Mouse (Mus musculus): ENCODE measurements around the gene Trim7.

DNA sequence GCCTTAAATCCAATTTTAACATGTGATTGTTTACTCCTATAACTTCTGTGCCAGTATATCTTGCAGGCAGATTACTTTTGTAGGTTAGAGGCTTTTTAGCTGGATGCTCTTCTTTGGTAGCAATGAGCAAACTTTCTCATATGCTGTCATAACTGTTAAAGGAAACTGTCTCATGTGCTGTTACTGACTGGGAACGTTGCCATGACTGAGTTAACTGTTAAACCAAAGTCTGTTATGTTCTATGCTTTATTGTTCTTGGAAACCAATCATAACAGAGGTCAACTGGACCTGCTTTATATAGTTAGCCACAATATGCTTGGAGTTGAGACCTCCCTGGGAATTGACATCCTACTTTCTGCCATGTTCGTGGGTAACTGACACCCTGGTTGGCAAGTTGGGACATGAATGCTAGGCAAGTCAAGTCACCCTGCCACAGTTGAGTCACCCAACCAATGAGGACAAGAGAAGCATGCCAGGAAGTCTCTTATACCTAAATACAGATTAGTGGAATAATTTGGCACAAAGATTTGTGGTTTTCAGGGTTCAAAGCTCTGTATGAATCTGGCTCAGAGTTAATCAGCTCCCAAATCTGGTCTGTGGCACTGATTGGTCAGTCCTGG lies 73.0 kb downstream of the Trim7 start:
- TF ChIP-seq CTCF (IDR thresholded peaks at IDR 0.05; ENCODE audit: borderline replicate concordance, control insufficient read depth, extremely low read depth, insufficient read depth, low read length, poor library complexity): no peak
- TF ChIP-seq POLR2A (IDR thresholded peaks at IDR 0.05; ENCODE audit: control insufficient read depth, extremely low read depth, insufficient read depth, low read length, poor library complexity): no peak

All from thymus, adult 2 months (tissue).